Mouse (Mus musculus) hindbrain, embryonic 12.5 days (tissue): ENCODE measurements around the gene Maml1. TPM values are rescaled to one million over a fixed set of nuclear protein-coding genes. Genes with fewer than 3 reads are reported as not detected.

Experiments
- ATAC-seq: fragments of 200-750 bp; cut with Nextera tagmentation; 2 replicates; pipeline ENCODE4 v1.8.0; 2017; ENCODE audit warnings: moderate TSS enrichment; ENCODE audit not compliant: low FRiP score
- H3K27ac ChIP-seq: fragments of 300-500 bp; sonication (generic); 2 replicates; pipeline ENCODE4 v1.5.1; 2016; ENCODE audit warnings: mild to moderate bottlenecking
- H3K27me3 ChIP-seq: fragments of 300-500 bp; sonication (generic); 2 replicates; pipeline ENCODE4 v1.6.1; 2016; ENCODE audit warnings: mild to moderate bottlenecking
- H3K36me3 ChIP-seq: fragments of 300-500 bp; sonication (generic); 2 replicates; pipeline ENCODE4 v1.6.1; 2016; ENCODE audit warnings: mild to moderate bottlenecking
- H3K4me1 ChIP-seq: fragments of 300-500 bp; sonication (generic); 2 replicates; pipeline ENCODE4 v1.6.1; 2016
- H3K4me2 ChIP-seq: fragments of 300-500 bp; sonication (generic); replicated peaks from 2 replicates; pipeline ENCODE4 v1.6.1; 2016; ENCODE audit warnings: mild to moderate bottlenecking
- H3K4me3 ChIP-seq: fragments of 300-500 bp; sonication (generic); 2 replicates; pipeline ENCODE4 v1.5.1; 2016; ENCODE audit warnings: mild to moderate bottlenecking
- H3K9ac ChIP-seq: fragments of 300-500 bp; sonication (generic); 2 replicates; pipeline ENCODE4 v1.6.1; 2016; ENCODE audit warnings: mild to moderate bottlenecking, moderate library complexity
- H3K9me3 ChIP-seq: fragments of 300-500 bp; sonication (generic); replicated peaks from 2 replicates; pipeline ENCODE4 v1.6.1; 2016; ENCODE audit warnings: mild to moderate bottlenecking
- WGBS: fragments of 180-500 bp; shearing (Covaris S2); methylation state at CpG from one replicate; pipeline ENCODE4 v1.1.7; 2016; 5-methylcytosine and 5-hydroxymethylcytosine counted together
- polyA plus RNA-seq: library from polyadenylated mRNA; unstranded; fragments of >200 nt; fragmentation: Nextera tagmentation; extraction: Ambion mirVana; gene quantifications from 2 replicates; pipeline ENCODE4 v1.2.1, GENCODE M21; 2016

The Maml1 gene
- polyA plus RNA-seq, 1 experiment from 2014 or later = 8.1 TPM

- Histone ChIP-seq H3K4me3 (peak overlapping the region; percentile 97), H3K9ac (peak overlapping the region; percentile 99), H3K9me3 (no peaks in the 10 kb centered on the region), H3K27ac (peak overlapping the region; percentile 94), H3K36me3 (no peaks in the 10 kb centered on the region), H3K4me1 (peaks cover 52% of the 10 kb centered on the region), H3K4me2 (peak overlapping the region; percentile 84), H3K27me3 (peaks cover 10% of the 10 kb centered on the region)
- WGBS = under 1% methylated on average over 70 of the region's 70 CpGs
- ATAC-seq = peak; percentile 83
These were observed 67.2 kb downstream of the Maml1 start for GRCm38 (mm10) chr11:50224671-50225530.

DNA sequence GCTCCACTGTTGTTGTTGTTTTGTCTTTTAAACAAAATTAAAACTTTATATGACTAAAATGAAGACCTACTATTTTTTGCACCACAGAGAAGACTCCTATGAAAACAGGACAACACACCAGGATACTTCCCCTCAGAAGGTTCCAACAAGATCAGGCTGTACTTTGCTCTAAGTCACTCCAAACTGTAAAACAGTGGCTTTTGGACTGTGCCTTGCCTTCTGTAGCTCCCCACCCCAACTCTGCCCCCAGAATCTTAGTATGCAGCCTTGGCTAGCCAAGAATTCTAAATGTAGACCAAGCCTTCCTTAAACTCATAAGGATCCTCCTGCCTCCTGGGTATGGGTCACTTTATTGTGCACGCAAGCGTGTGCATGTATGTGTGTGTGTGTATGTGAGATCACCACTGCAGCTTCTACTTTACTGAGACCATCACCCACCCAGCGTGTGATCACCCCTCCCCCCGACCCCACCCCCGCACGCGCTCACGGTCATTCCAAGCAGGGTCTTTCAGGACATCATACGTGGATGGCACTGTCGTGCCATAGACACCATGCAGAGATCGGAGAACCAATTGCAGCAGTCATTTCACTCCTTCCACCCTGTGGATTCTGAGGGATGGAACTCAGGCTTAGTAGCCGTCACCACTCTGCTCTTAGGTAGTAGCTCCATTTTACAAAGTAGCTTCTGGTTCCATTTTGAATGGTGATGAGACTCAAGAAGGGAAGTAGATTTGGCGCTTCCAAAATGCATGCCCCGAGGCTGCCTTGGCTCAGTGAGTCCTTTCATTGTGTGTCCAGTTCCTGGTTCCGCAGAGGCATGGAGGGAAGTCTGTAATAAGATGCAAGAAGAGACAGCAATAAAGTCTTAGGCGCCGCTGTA, 68.1 kb downstream of the Maml1 start:
- peak overlapping the region; percentile 99 for H3K9ac ChIP-seq
- peak overlapping the region; percentile 84 for H3K4me2 ChIP-seq
- no peaks in the 10 kb centered on the region for H3K36me3 ChIP-seq
- no peaks in the 10 kb centered on the region for H3K9me3 ChIP-seq
- 7% methylated on average over 17 of the region's 17 CpGs for WGBS
- ATAC-seq = peak; percentile 7
- H3K4me3 ChIP-seq = peak overlapping the region; percentile 97
- H3K27ac ChIP-seq = peak overlapping the region; percentile 94
- peaks cover 3% of the 10 kb centered on the region; the same call in 1 of the 2 replicates for H3K27me3 ChIP-seq
- peaks cover 46% of the 10 kb centered on the region for H3K4me1 ChIP-seq

- Histone ChIP-seq H3K27ac (no peak overlapping the region), H3K9ac (no peak overlapping the region), H3K4me2 (peak overlapping the region; percentile 84; the same call in 1 of the 2 replicates), H3K9me3 (no peaks in the 10 kb centered on the region), H3K27me3 (no peaks in the 10 kb centered on the region), H3K4me3 (no peak overlapping the region), H3K36me3 (no peaks in the 10 kb centered on the region), H3K4me1 (peaks cover 35% of the 10 kb centered on the region)
- no peak for ATAC-seq
- WGBS = 46% methylated on average over 7 of the region's 7 CpGs
These were observed 69.4 kb downstream of the Maml1 start for GRCm38 (mm10) chr11:50222559-50223276.

DNA sequence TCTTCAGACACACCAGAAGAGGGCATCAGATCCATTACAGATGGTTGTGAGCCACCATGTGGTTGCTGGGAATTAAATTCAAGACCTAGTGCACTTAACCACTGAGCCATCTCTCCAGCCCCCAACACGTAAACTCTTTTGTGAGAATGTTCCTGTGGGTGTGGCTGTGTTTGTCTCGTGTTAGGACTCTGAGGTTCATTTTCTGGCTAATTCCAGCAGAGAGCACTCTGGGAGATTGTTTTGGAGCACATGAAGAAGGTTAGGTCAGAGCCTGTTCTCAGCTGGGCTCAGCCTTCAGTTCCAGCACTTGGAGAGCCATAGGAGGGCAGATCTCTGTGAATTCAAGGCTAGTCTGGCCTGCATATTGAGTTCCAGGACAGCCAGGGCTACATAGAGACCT, 72.3 kb downstream of the Maml1 start:
- Histone ChIP-seq H3K27ac (no peak overlapping the region), H3K4me2 (no peak overlapping the region), H3K4me3 (no peak overlapping the region), H3K4me1 (peaks cover 20% of the 10 kb centered on the region), H3K9me3 (no peaks in the 10 kb centered on the region), H3K27me3 (no peaks in the 10 kb centered on the region; the same call in 1 of the 2 replicates), H3K36me3 (no peaks in the 10 kb centered on the region), H3K9ac (no peak overlapping the region)
- ATAC-seq = no peak
- WGBS = 54% methylated on average over 2 of the region's 2 CpGs

- H3K36me3 ChIP-seq = no peaks in the 10 kb centered on the region
- H3K4me1 ChIP-seq = peaks cover 7% of the 10 kb centered on the region
- no peak overlapping the region for H3K9ac ChIP-seq
- WGBS = 57% methylated on average over 4 of the region's 4 CpGs
- no peak for ATAC-seq
- H3K27ac ChIP-seq = no peak overlapping the region
- no peaks in the 10 kb centered on the region; the same call in 1 of the 2 replicates for H3K27me3 ChIP-seq
- no peak overlapping the region for H3K4me3 ChIP-seq
- H3K4me2 ChIP-seq = no peak overlapping the region
- no peaks in the 10 kb centered on the region for H3K9me3 ChIP-seq
These were observed 74.3 kb downstream of the Maml1 start for GRCm38 (mm10) chr11:50217811-50218210.

DNA sequence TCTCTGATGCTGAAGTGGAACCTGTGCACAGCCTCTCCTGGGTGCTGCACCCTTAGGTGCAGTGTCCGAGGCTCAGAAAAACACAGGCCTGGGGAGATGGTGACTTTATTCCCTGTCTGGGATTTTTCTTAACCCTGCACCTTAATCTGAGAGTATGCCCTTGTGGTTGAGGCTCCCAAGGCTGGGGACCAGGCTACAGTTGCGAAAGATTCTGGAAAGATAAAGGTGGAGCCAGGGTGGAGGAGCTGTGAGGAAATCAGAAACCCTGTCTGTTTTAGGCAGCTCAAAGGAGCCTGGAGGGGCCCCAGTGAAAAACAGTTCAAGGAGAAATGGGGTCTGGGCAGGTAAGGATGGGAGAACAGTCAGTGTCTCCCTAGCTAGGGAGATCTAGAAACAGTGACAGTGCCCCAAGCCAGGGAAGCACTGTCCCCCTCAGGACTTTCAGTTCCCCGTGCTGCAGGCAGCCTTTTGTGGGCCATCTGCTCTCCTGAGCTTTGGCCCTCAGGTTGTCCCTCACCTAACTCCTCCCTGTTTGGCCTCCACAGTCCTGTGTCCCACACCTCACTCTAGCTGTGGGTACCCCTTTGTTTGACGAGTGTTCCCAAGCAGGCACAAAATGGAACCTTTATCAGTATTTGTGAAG, 75.3 kb downstream of the Maml1 start:
- Histone ChIP-seq H3K27me3 (no peaks in the 10 kb centered on the region; the same call in 1 of the 2 replicates), H3K4me3 (no peak overlapping the region), H3K36me3 (no peaks in the 10 kb centered on the region), H3K9me3 (no peaks in the 10 kb centered on the region), H3K27ac (no peak overlapping the region), H3K4me2 (no peak overlapping the region), H3K4me1 (peaks cover 6% of the 10 kb centered on the region; the same call in 1 of the 2 replicates), H3K9ac (no peak overlapping the region)
- no peak for ATAC-seq
- 82% methylated on average over 4 of the region's 4 CpGs for WGBS

DNA sequence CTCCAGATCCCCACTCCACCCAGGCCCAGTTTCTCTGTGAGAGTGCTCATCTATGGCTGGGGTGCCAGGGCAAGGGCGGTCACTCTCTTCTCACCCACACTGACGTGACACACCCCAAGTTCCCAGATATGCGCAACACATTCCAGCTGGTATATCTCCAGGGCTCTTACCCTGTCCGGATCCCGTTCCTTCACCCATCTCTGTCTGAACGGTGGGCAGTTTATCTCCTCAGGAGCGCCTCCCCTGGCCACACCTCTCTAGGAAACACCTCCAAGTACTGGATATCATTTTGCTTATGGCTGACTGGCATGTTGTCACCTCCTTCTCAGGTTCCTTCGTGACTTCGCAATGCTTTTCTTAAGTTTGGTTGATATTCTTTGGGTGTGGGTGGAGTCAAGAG, 76.5 kb downstream of the Maml1 start:
- WGBS = 21% methylated on average over 9 of the region's 9 CpGs
- Histone ChIP-seq H3K4me2 (no peak overlapping the region), H3K27me3 (no peaks in the 10 kb centered on the region; the same call in 1 of the 2 replicates), H3K36me3 (no peaks in the 10 kb centered on the region), H3K4me1 (peaks cover 11% of the 10 kb centered on the region; the same call in 1 of the 2 replicates), H3K4me3 (no peak overlapping the region), H3K9me3 (no peaks in the 10 kb centered on the region), H3K27ac (peak overlapping the region; percentile 0; the same call in 1 of the 2 replicates), H3K9ac (no peak overlapping the region)
- no peak for ATAC-seq

DNA sequence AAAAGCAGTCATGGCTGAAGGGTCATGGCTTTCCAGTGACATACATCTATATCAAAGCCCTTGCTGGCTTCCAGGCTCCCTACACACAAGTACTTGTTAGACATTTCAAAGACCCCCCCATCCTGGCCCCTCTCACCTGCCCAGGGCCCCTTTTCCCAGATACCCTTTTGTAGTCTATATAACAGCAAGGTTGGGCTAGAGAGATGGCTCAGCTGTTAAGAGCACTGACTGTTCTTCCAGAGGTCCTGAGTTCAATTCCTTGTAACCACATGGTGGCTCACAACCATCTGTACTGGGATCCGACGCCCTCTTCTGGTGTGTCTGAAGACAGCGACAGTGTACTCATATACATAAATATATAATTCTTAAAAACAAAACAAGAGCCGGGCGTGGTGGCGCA, 77.5 kb downstream of the Maml1 start:
- Histone ChIP-seq H3K36me3 (no peaks in the 10 kb centered on the region), H3K9ac (no peak overlapping the region), H3K4me3 (no peak overlapping the region), H3K4me1 (peaks cover 11% of the 10 kb centered on the region; the same call in 1 of the 2 replicates), H3K4me2 (no peak overlapping the region), H3K9me3 (no peaks in the 10 kb centered on the region), H3K27me3 (no peaks in the 10 kb centered on the region; the same call in 1 of the 2 replicates), H3K27ac (no peak overlapping the region)
- no peak for ATAC-seq
- WGBS = 88% methylated on average over 6 of the region's 6 CpGs

- Histone ChIP-seq H3K9me3 (no peaks in the 10 kb centered on the region), H3K4me2 (no peak overlapping the region), H3K27me3 (no peaks in the 10 kb centered on the region; the same call in 1 of the 2 replicates), H3K36me3 (0 out of 2 replicates have a peak, but pooled peaks cover under 1% of the 10 kb centered on the region), H3K9ac (no peak overlapping the region), H3K4me1 (peaks cover 22% of the 10 kb centered on the region), H3K4me3 (no peak overlapping the region), H3K27ac (no peak overlapping the region)
- WGBS = 76% methylated on average over 11 of the region's 11 CpGs
- no peak for ATAC-seq
These were observed 79.0 kb downstream of the Maml1 start for GRCm38 (mm10) chr11:50212848-50213758.

DNA sequence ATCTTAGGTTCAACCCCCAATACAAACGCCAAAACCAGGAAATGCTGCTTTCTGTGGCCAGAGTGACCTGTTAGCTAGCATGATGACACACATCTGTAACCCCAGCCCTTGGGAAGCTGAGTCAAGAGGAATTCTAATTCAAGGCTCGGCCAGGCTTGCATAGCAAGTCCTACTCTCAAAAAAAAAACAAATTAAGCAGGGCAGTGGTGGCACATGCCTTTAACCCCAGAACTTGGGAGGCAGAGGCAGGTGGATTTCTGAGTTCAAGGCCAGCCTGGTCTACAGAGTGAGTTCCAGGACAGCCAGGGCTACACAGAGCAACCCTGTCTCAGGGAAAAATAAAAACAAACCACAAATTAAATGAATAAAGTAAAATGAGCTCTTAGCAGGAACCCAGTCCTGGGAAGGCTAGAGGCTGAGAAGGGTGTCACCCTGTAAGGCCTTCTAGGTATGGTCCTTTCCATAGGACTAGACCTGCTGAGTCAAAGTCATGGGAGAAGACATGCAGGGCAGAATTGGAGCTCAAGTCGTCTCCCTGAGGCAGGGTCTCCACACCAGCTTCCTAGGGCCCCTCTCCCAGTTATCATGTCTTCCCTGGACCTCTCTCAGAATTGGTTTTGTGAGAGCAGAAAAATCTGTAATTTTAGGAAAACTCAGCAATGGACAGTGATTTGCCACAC, 79.9 kb downstream of the Maml1 start:
- Histone ChIP-seq H3K27me3 (no peaks in the 10 kb centered on the region; the same call in 1 of the 2 replicates), H3K4me1 (peaks cover 23% of the 10 kb centered on the region), H3K36me3 (peaks cover 10% of the 10 kb centered on the region), H3K9me3 (no peaks in the 10 kb centered on the region), H3K9ac (no peak overlapping the region), H3K27ac (no peak overlapping the region), H3K4me2 (no peak overlapping the region), H3K4me3 (no peak overlapping the region)
- no peak for ATAC-seq
- WGBS = 76% methylated on average over 3 of the region's 3 CpGs
